Mouse (Mus musculus): ENCODE measurements around the gene Trappc2l. TPM values are rescaled to one million over a fixed set of nuclear protein-coding genes. Genes with fewer than 3 reads are reported as not detected.
A peak's percentile ranks its signal among the peaks of the same experiment; 100 is the strongest.

Trappc2l gene
- polyA plus RNA-seq, 1 experiment from 2014 or later, result 47.1 TPM

GRCm38 (mm10) chr8:122660022-122660421 is 48.6 kb downstream of the Trappc2l start:
- Histone ChIP-seq H3K4me3 (no peak overlapping the region), H3K9ac (no peak overlapping the region), H3K27ac (no peak overlapping the region), H3K4me1 (replicated peaks) (peaks cover 59% of the 10 kb centered on the region), H3K36me3 (no peaks in the 10 kb centered on the region), H3K27me3 (no peaks in the 10 kb centered on the region), H3K9me3 (replicated peaks) (no peaks in the 10 kb centered on the region), H3K4me2 (no peak overlapping the region)
- ATAC-seq (replicated peaks; ENCODE audit: insufficient number of reproducible peaks, insufficient read depth, low FRiP score, low read depth), result no peak
- WGBS, result 79% methylated on average over 2 of the region's 2 CpGs

- no peaks in the 10 kb centered on the region for H3K27me3 ChIP-seq
- no peak overlapping the region for H3K4me3 ChIP-seq
- no peak overlapping the region for H3K9ac ChIP-seq
- no peaks in the 10 kb centered on the region for H3K36me3 ChIP-seq
- WGBS, result 25% methylated on average over 7 of the region's 7 CpGs
- peaks cover 59% of the 10 kb centered on the region for H3K4me1 ChIP-seq (replicated peaks)
- H3K27ac ChIP-seq, result peak overlapping the region; percentile 50
- no peaks in the 10 kb centered on the region for H3K9me3 ChIP-seq (replicated peaks)
- peak; percentile 52 for ATAC-seq (replicated peaks; ENCODE audit: insufficient number of reproducible peaks, insufficient read depth, low FRiP score, low read depth)
- H3K4me2 ChIP-seq, result 0 out of 2 replicates have a peak overlapping the region, but pooled peaks have one; percentile 4
Measured at GRCm38 (mm10) chr8:122661138-122661537, 49.7 kb downstream of the Trappc2l start.

DNA sequence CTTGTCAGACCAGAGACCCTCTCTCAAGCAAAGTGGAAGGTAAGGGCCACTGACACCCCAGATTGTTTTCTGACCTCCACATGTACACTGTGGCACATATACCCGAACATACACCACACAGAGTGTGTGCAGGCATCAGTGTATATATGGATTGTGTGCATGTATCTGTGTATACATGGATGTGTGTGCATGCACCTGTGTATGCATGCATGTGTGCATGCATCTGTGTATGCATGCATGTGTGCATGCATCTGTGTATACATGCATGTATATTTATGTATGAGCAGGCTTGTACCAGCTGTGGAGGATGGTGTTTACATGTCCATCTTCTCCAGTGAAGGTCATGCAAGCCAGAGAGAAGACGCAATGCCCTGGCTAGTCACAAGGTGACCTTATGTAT is 50.5 kb downstream of the Trappc2l start:
- Histone ChIP-seq H3K9ac (no peak overlapping the region), H3K4me3 (no peak overlapping the region), H3K27ac (no peak overlapping the region), H3K9me3 (replicated peaks) (no peaks in the 10 kb centered on the region), H3K4me2 (no peak overlapping the region), H3K36me3 (no peaks in the 10 kb centered on the region), H3K27me3 (no peaks in the 10 kb centered on the region), H3K4me1 (replicated peaks) (peaks cover 62% of the 10 kb centered on the region)
- WGBS, result 78% methylated on average over 2 of the region's 2 CpGs
- ATAC-seq (replicated peaks; ENCODE audit: insufficient number of reproducible peaks, insufficient read depth, low FRiP score, low read depth), result no peak

DNA sequence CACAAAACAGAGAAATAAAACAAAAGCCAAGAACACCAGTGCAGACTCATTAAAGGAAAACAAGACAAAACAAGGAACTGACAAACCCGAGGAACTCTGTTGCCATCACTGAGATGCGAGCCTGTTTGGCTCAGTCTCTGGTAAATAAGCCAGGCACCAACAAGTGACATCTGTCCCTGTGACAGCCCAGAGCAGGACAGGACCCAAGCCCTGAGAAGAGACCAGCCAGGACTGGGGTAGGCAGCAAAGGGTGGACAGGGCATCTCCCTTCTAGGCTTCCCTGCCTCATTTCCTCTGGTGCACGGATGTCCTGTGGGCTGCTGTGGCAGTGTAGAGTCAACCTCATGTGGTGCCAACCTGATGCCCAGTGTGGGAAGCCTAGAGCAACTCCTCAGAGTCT is 51.7 kb downstream of the Trappc2l start:
- no peak overlapping the region for H3K27ac ChIP-seq
- H3K4me3 ChIP-seq, result no peak overlapping the region
- H3K4me2 ChIP-seq, result no peak overlapping the region
- no peaks in the 10 kb centered on the region for H3K36me3 ChIP-seq
- ATAC-seq (replicated peaks; ENCODE audit: insufficient number of reproducible peaks, insufficient read depth, low FRiP score, low read depth), result no peak
- H3K27me3 ChIP-seq, result no peaks in the 10 kb centered on the region
- H3K4me1 ChIP-seq (replicated peaks), result peaks cover 71% of the 10 kb centered on the region
- no peak overlapping the region for H3K9ac ChIP-seq
- no peaks in the 10 kb centered on the region for H3K9me3 ChIP-seq (replicated peaks)
- 67% methylated on average over 3 of the region's 3 CpGs for whole genome bisulfite sequencing

DNA sequence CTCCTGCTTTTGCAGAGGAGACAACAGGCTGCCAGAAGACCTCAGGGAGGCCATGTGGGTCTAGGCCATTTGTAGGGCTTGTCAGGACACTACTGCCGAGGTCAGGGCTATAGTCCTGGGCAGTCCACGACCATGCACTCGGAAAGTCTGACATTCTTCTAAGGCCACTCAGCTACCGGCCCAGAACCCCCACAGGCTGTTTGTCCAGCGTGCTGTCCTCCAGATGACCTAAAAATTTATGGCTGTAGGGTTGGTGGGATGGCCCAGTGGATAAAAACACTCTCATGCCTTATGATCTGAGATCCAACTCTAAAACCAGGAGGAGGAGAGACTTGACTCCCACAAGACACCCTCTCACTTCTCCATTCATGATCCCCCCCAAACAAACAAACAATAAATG is 52.2 kb downstream of the Trappc2l start:
- WGBS, result 70% methylated on average over 5 of the region's 5 CpGs
- ATAC-seq (replicated peaks; ENCODE audit: insufficient number of reproducible peaks, insufficient read depth, low FRiP score, low read depth), result no peak

GRCm38 (mm10) chr8:122665221-122665620 is 53.8 kb downstream of the Trappc2l start:
- Histone ChIP-seq H3K4me3 (no peak overlapping the region), H3K27me3 (peaks cover 4% of the 10 kb centered on the region), H3K9ac (no peak overlapping the region), H3K9me3 (replicated peaks) (no peaks in the 10 kb centered on the region), H3K36me3 (no peaks in the 10 kb centered on the region), H3K27ac (peak overlapping the region; percentile 87), H3K4me1 (replicated peaks) (peaks cover 72% of the 10 kb centered on the region), H3K4me2 (peak overlapping the region; percentile 39; the same call in 1 of the 2 replicates)
- peak; percentile 51; the same call in 1 of the 2 replicates for ATAC-seq (replicated peaks; ENCODE audit: insufficient number of reproducible peaks, insufficient read depth, low FRiP score, low read depth)
- WGBS, result 46% methylated on average over 8 of the region's 8 CpGs

More for the DNA sequence above, 52.2 kb downstream of the Trappc2l start:
- H3K36me3 ChIP-seq, result no peaks in the 10 kb centered on the region
- H3K9me3 ChIP-seq (replicated peaks), result no peaks in the 10 kb centered on the region
- H3K4me2 ChIP-seq, result no peak overlapping the region
- no peak overlapping the region for H3K4me3 ChIP-seq
- H3K27ac ChIP-seq, result no peak overlapping the region
- no peaks in the 10 kb centered on the region for H3K27me3 ChIP-seq
- H3K9ac ChIP-seq, result no peak overlapping the region
- peaks cover 67% of the 10 kb centered on the region for H3K4me1 ChIP-seq (replicated peaks)

- Histone ChIP-seq H3K9ac (0 out of 2 replicates have a peak overlapping the region, but pooled peaks have one; percentile 16), H3K4me1 (replicated peaks) (peaks cover 68% of the 10 kb centered on the region), H3K4me3 (no peak overlapping the region), H3K27ac (peak overlapping the region; percentile 87), H3K9me3 (replicated peaks) (no peaks in the 10 kb centered on the region), H3K4me2 (peak overlapping the region; percentile 39; the same call in 1 of the 2 replicates), H3K36me3 (no peaks in the 10 kb centered on the region), H3K27me3 (peaks cover 10% of the 10 kb centered on the region)
- 40% methylated on average over 14 of the region's 14 CpGs for WGBS
- ATAC-seq (replicated peaks; ENCODE audit: insufficient number of reproducible peaks, insufficient read depth, low FRiP score, low read depth), result peak; percentile 58
Measured at GRCm38 (mm10) chr8:122665667-122666316, 54.4 kb downstream of the Trappc2l start.

Small RNA genes within 50 kb of the gene (microRNA-seq; reads per million reads assigned to microRNA genes)
- not detected for gene Mir6396

Other genes starting within 250 kb of the Trappc2l start
- 26.1 and 31.0 TPM in 2 replicates for gene Zc3h18, start 235.0 kb upstream of the Trappc2l start, polyA plus RNA-seq (2015; fragmentation: Nextera tagmentation; extraction: Ambion mirVana)
- 0.34 TPM in 1 of 2 replicates, not detected in the other for gene Il17c, start 189.6 kb upstream of the Trappc2l start, polyA plus RNA-seq (2015; fragmentation: Nextera tagmentation; extraction: Ambion mirVana)
- gene Cyba, start 178.7 kb upstream of the Trappc2l start, polyA plus RNA-seq (2015; fragmentation: Nextera tagmentation; extraction: Ambion mirVana), result 176 and 197 TPM in 2 replicates
- gene Mvd, start 168.2 kb upstream of the Trappc2l start, polyA plus RNA-seq (2015; fragmentation: Nextera tagmentation; extraction: Ambion mirVana), result 13.3 and 18.9 TPM in 2 replicates
- gene Snai3, start 150.9 kb upstream of the Trappc2l start, polyA plus RNA-seq (2015; fragmentation: Nextera tagmentation; extraction: Ambion mirVana), result 2.0 and 2.5 TPM in 2 replicates
- gene Rnf166, start 135.6 kb upstream of the Trappc2l start, polyA plus RNA-seq (2015; fragmentation: Nextera tagmentation; extraction: Ambion mirVana), result 37.0 and 44.4 TPM in 2 replicates
- 23.0 and 25.6 TPM in 2 replicates for gene Ctu2, start 135.5 kb upstream of the Trappc2l start, polyA plus RNA-seq (2015; fragmentation: Nextera tagmentation; extraction: Ambion mirVana)
- gene Piezo1, start 60.3 kb upstream of the Trappc2l start, polyA plus RNA-seq (2015; fragmentation: Nextera tagmentation; extraction: Ambion mirVana), result 11.5 and 13.9 TPM in 2 replicates
- gene Cdt1, start 43.6 kb upstream of the Trappc2l start, polyA plus RNA-seq (2015; fragmentation: Nextera tagmentation; extraction: Ambion mirVana), result 24.5 and 28.4 TPM in 2 replicates
- 163 and 208 TPM in 2 replicates for gene Aprt, start 34.7 kb upstream of the Trappc2l start, polyA plus RNA-seq (2015; fragmentation: Nextera tagmentation; extraction: Ambion mirVana)
- 8.0 and 12.2 TPM in 2 replicates for gene Galns, start 177 bp upstream of the Trappc2l start, polyA plus RNA-seq (2015; fragmentation: Nextera tagmentation; extraction: Ambion mirVana)
- not detected in 2 replicates for gene Pabpn1l, start 11.1 kb downstream of the Trappc2l start, polyA plus RNA-seq (2015; fragmentation: Nextera tagmentation; extraction: Ambion mirVana)
- 4.2 and 5.9 TPM in 2 replicates for gene Cbfa2t3, start 87.5 kb downstream of the Trappc2l start, polyA plus RNA-seq (2015; fragmentation: Nextera tagmentation; extraction: Ambion mirVana)
- gene Acsf3, start 163.8 kb downstream of the Trappc2l start, polyA plus RNA-seq (2015; fragmentation: Nextera tagmentation; extraction: Ambion mirVana), result 13.8 and 16.3 TPM in 2 replicates
- 0.11 and 0.28 TPM in 2 replicates for gene Cdh15, start 236.3 kb downstream of the Trappc2l start, polyA plus RNA-seq (2015; fragmentation: Nextera tagmentation; extraction: Ambion mirVana)

All from heart, embryonic 15.5 days (tissue).